ENCODE assay signal across 21 mouse cellular contexts in genomic region chr2:4609433-4609832, GRCm38 (mm10). TPM values are rescaled to one million over a fixed set of nuclear protein-coding genes. Genes with fewer than 3 reads are reported as not detected.
DNase-seq lines count a peak whose midpoint lies in the region; ATAC-seq lines count a peak whose summit lies in the region.
"Had no signal": no experiment of that assay in that cellular context is flagged by ENCODE, and none has a peak within 500 bp of the region (broad histone marks: within the 10 kb centered on the region; RNA-seq: fewer than 3 reads in every experiment).

No protein-coding gene starts in this region.

- peaks cover 94% of the 10 kb centered on the region for H3K36me3 ChIP-seq in kidney, embryonic 14.5 days (ENCODE audit: control insufficient read depth, insufficient read depth, low read length)
- H3K36me3 ChIP-seq in kidney, embryonic 15.5 days: peaks cover 90% of the 10 kb centered on the region
- H3K36me3 ChIP-seq in liver, embryonic 15.5 days (replicated peaks): peaks cover 96% of the 10 kb centered on the region
- peaks cover 46% of the 10 kb centered on the region for H3K36me3 ChIP-seq in liver, embryonic 11.5 days (ENCODE audit: control insufficient read depth, insufficient read depth, low read length)

- H3K27me3 ChIP-seq in kidney, embryonic 14.5 days (ENCODE audit: control insufficient read depth, insufficient read depth, low read length): no peaks in the 10 kb centered on the region
- H3K27me3 ChIP-seq in kidney, embryonic 15.5 days: no peaks in the 10 kb centered on the region
- H3K27me3 ChIP-seq in liver, embryonic 15.5 days: no peaks in the 10 kb centered on the region
- H3K27me3 ChIP-seq in liver, embryonic 11.5 days (replicated peaks; ENCODE audit: control insufficient read depth, insufficient read depth, low read length): no peaks in the 10 kb centered on the region
- H3K27me3 ChIP-seq: embryonic facial prominence, embryonic 12.5 days; embryonic facial prominence, embryonic 15.5 days; forebrain, embryonic 13.5 days; hindbrain, embryonic 12.5 days; hindbrain, embryonic 15.5 days had no signal

- 67% methylated on average over 10 of the region's 10 CpGs for WGBS in kidney, embryonic 14.5 days
- WGBS in kidney, embryonic 15.5 days: 64% methylated on average over 10 of the region's 10 CpGs
- 85% methylated on average over 10 of the region's 10 CpGs for WGBS in liver, embryonic 15.5 days (ENCODE audit: insufficient replicate concordance)
- 84% methylated on average over 10 of the region's 10 CpGs for WGBS in liver, embryonic 11.5 days

- ATAC-seq in kidney, embryonic 14.5 days (ENCODE audit: low FRiP score, low TSS enrichment): peak; percentile 34; the same call in 1 of the 2 replicates
- ATAC-seq in kidney, embryonic 15.5 days (replicated peaks; ENCODE audit: low FRiP score): no peak
- peak; percentile 50; the same call in 1 of the 2 replicates for ATAC-seq in liver, embryonic 15.5 days (ENCODE audit: insufficient read depth)
- no peak for ATAC-seq in liver, embryonic 11.5 days (replicated peaks; ENCODE audit: low FRiP score)
- ATAC-seq: activated CD4-positive, CD25-positive, alpha-beta regulatory T cell, adult 4 months; forebrain, embryonic 13.5 days; forebrain, postnatal 0 days had no signal

- H3K27ac ChIP-seq in kidney, embryonic 14.5 days (ENCODE audit: low read depth, low read length): no peak overlapping the region
- H3K27ac ChIP-seq in kidney, embryonic 15.5 days: no peak overlapping the region
- H3K27ac ChIP-seq in liver, embryonic 15.5 days (replicated peaks): no peak overlapping the region
- no peak overlapping the region for H3K27ac ChIP-seq in liver, embryonic 11.5 days (ENCODE audit: low read depth, low read length)
- H3K27ac ChIP-seq: embryonic facial prominence, embryonic 12.5 days; forebrain, embryonic 13.5 days; gastrocnemius, adult 2 months; hindbrain, embryonic 12.5 days; hindbrain, embryonic 15.5 days had no signal

- peaks cover 2% of the 10 kb centered on the region; the same call in 1 of the 2 replicates for H3K4me1 ChIP-seq in kidney, embryonic 14.5 days (ENCODE audit: control insufficient read depth, insufficient read depth, low read length)
- peaks cover 17% of the 10 kb centered on the region; the same call in 1 of the 2 replicates for H3K4me1 ChIP-seq in kidney, embryonic 15.5 days
- no peaks in the 10 kb centered on the region for H3K4me1 ChIP-seq in liver, embryonic 15.5 days (replicated peaks)
- H3K4me1 ChIP-seq in liver, embryonic 11.5 days (replicated peaks; ENCODE audit: control insufficient read depth, insufficient read depth, low read length): no peaks in the 10 kb centered on the region
- H3K4me1 ChIP-seq: embryonic facial prominence, embryonic 12.5 days; forebrain, embryonic 13.5 days; hindbrain, embryonic 12.5 days; hindbrain, embryonic 15.5 days had no signal

- H3K9ac ChIP-seq in kidney, embryonic 14.5 days (ENCODE audit: low read depth, low read length): no peak overlapping the region
- no peak overlapping the region for H3K9ac ChIP-seq in kidney, embryonic 15.5 days
- no peak overlapping the region for H3K9ac ChIP-seq in liver, embryonic 15.5 days
- no peak overlapping the region for H3K9ac ChIP-seq in liver, embryonic 11.5 days (ENCODE audit: low read depth, low read length)
- H3K9ac ChIP-seq: embryonic facial prominence, embryonic 12.5 days; embryonic facial prominence, embryonic 15.5 days; forebrain, embryonic 13.5 days; forebrain, postnatal 0 days; hindbrain, embryonic 12.5 days; hindbrain, embryonic 15.5 days had no signal

- DNase-seq in adrenal gland, postnatal 10 days: peak; percentile 38
- no peak for DNase-seq in adrenal gland, adult 18-20 months (ENCODE audit: low spot score in 2 of 2)
- no peak for DNase-seq in liver, embryonic 11.5 days (ENCODE audit: low spot score)
- no peak for DNase-seq in embryo, embryonic 10 days (ENCODE audit: low spot score)
- DNase-seq: cerebellum, adult 18-20 months; cerebellum, adult 9-10 months; cerebellum, postnatal 14 days; forebrain, postnatal 0 days; gastrocnemius, adult 2 months; gastrocnemius, postnatal 14 days; heart, adult 11 months had no signal

- no peaks in the 10 kb centered on the region for H3K9me3 ChIP-seq in kidney, embryonic 14.5 days (ENCODE audit: control insufficient read depth, low read length)
- no peaks in the 10 kb centered on the region for H3K9me3 ChIP-seq in kidney, embryonic 15.5 days (replicated peaks)
- H3K9me3 ChIP-seq in liver, embryonic 15.5 days (replicated peaks): no peaks in the 10 kb centered on the region
- no peaks in the 10 kb centered on the region for H3K9me3 ChIP-seq in liver, embryonic 11.5 days (ENCODE audit: control insufficient read depth, low read length)
- H3K9me3 ChIP-seq: embryonic facial prominence, embryonic 12.5 days; embryonic facial prominence, embryonic 15.5 days; forebrain, embryonic 13.5 days; hindbrain, embryonic 12.5 days; hindbrain, embryonic 15.5 days had no signal

- no peak overlapping the region for H3K4me2 ChIP-seq in kidney, embryonic 14.5 days (replicated peaks; ENCODE audit: low read depth, low read length)
- H3K4me2 ChIP-seq in kidney, embryonic 15.5 days: no peak overlapping the region
- H3K4me2 ChIP-seq in liver, embryonic 15.5 days: no peak overlapping the region
- no peak overlapping the region for H3K4me2 ChIP-seq in liver, embryonic 11.5 days
- H3K4me2 ChIP-seq: embryonic facial prominence, embryonic 12.5 days; embryonic facial prominence, embryonic 15.5 days; forebrain, embryonic 13.5 days; heart, embryonic 11.5 days; hindbrain, embryonic 12.5 days; hindbrain, embryonic 15.5 days had no signal

- H3K4me3 ChIP-seq in kidney, embryonic 14.5 days (ENCODE audit: low read length): no peak overlapping the region
- H3K4me3 ChIP-seq in kidney, embryonic 15.5 days (replicated peaks): no peak overlapping the region
- no peak overlapping the region for H3K4me3 ChIP-seq in liver, embryonic 15.5 days (replicated peaks)
- H3K4me3 ChIP-seq in liver, embryonic 11.5 days (ENCODE audit: low read depth, low read length): no peak overlapping the region
- H3K4me3 ChIP-seq: embryonic facial prominence, embryonic 12.5 days; embryonic facial prominence, embryonic 15.5 days; forebrain, embryonic 13.5 days; gastrocnemius, adult 2 months; hindbrain, embryonic 12.5 days; hindbrain, embryonic 15.5 days had no signal

RNA-seq across cellular contexts. Expression of gene Prpf18, which starts 42.5 kb away (rescaled TPM):
- 10 to 100 TPM; 34.6 to 40.0 TPM for total RNA-seq in adrenal gland, postnatal 10 days (2021)
- total RNA-seq in adrenal gland, adult 18-20 months (2021): 10 to 100 TPM; 30.9 to 41.5 TPM
- 20.4 and 38.8 TPM in 2 replicates for polyA plus RNA-seq in kidney, embryonic 14.5 days (2014; fragmentation: Nextera tagmentation; extraction: Ambion mirVana)
- polyA plus RNA-seq in kidney, embryonic 15.5 days (2015; fragmentation: Nextera tagmentation; extraction: Ambion mirVana): 37.8 and 38.2 TPM in 2 replicates
- polyA plus RNA-seq in liver, embryonic 15.5 days (2015; fragmentation: Nextera tagmentation; extraction: Ambion mirVana): 27.2 and 27.4 TPM in 2 replicates
- polyA plus RNA-seq in liver, embryonic 11.5 days (2014; fragmentation: Nextera tagmentation; extraction: Ambion mirVana): 37.1 and 39.9 TPM in 2 replicates

Comparison
In these comparisons a context has a peak if more than half of its experiments do, and no peak if none do; other contexts are left out.
1. ATAC-seq: peak in kidney, embryonic 14.5 days (single experiment) and liver, embryonic 15.5 days (single experiment); none in kidney, embryonic 15.5 days (single experiment) and liver, embryonic 11.5 days (single experiment).